Mouse (Mus musculus): ENCODE measurements around the gene St8sia2. TPM values are rescaled to one million over a fixed set of nuclear protein-coding genes. Genes with fewer than 3 reads are reported as not detected.

The St8sia2 gene
- polyA plus RNA-seq, 1 experiment = not detected

DNA sequence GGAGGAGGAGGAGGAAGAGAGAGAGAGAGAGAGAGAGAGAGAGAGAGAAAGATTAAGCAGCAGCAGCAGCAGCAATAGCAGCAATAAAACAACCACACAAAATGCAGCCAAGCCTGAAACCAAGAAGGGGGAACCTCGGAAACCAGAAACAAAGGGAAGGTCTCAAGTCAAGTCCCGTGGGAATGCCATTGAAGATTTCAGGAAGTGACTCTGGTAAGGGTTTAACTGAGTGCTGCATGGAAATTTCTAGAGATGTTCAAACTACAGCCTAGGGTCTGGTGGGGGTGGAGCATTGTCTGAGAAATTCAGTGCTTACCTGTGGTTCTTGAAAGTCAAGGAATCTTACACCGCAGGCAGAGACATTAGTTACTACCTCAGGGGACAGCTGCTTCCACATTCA is 77.4 kb downstream of the St8sia2 start:
- Histone ChIP-seq H3K4me1 (ENCODE audit: control insufficient read depth, insufficient read depth, insufficient read length, low read length) (no peaks in the 10 kb centered on the region), H3K27ac (replicated peaks; ENCODE audit: low read depth, low read length) (no peak overlapping the region), H3K4me3 (ENCODE audit: insufficient read depth, low read depth, low read length) (no peak overlapping the region)

DNA sequence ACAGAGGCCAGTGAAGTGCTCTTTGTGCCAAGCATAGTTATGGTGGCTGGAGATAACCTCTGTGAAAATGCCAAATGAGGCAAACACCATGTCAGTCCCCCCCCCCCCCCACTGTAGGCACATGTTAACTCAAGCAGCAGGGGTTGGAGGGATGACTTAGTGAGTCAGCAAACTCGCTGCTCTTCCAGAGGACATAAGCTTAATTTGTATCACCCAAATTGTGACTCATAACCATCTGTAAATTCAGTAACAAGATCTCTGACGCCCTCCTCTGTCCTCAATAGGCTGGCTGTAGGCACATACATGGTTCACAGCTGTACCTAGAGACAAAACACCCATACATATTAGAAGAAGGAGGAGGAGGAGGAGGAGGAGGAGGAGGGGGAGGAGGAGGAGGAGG is 77.8 kb downstream of the St8sia2 start:
- Histone ChIP-seq H3K27ac (replicated peaks; ENCODE audit: low read depth, low read length) (no peak overlapping the region), H3K4me1 (ENCODE audit: control insufficient read depth, insufficient read depth, insufficient read length, low read length) (no peaks in the 10 kb centered on the region), H3K4me3 (ENCODE audit: insufficient read depth, low read depth, low read length) (no peak overlapping the region)

DNA sequence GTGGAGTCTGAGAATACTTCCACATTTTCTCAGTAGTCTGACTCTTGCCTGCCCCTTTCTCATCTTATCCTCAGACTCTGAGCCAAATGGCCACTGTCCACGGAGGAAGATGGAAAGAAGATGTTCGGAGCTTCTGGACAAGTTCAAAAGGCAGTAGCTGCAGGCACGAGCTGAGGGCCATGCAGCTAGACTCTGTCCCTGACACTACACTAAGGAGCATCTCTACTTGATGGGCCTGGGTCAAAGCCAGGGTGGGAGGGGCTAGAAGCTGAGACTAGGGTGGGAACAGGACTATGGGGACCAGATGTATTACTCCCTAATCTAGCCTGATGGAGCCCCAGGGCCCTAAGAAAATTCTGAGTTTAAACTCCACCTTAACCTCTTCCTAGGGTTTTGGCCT is 80.5 kb downstream of the St8sia2 start:
- no peak overlapping the region for H3K4me3 ChIP-seq (ENCODE audit: insufficient read depth, low read depth, low read length)
- no peak overlapping the region for H3K27ac ChIP-seq (replicated peaks; ENCODE audit: low read depth, low read length)
- H3K4me1 ChIP-seq (ENCODE audit: control insufficient read depth, insufficient read depth, insufficient read length, low read length) = no peaks in the 10 kb centered on the region

DNA sequence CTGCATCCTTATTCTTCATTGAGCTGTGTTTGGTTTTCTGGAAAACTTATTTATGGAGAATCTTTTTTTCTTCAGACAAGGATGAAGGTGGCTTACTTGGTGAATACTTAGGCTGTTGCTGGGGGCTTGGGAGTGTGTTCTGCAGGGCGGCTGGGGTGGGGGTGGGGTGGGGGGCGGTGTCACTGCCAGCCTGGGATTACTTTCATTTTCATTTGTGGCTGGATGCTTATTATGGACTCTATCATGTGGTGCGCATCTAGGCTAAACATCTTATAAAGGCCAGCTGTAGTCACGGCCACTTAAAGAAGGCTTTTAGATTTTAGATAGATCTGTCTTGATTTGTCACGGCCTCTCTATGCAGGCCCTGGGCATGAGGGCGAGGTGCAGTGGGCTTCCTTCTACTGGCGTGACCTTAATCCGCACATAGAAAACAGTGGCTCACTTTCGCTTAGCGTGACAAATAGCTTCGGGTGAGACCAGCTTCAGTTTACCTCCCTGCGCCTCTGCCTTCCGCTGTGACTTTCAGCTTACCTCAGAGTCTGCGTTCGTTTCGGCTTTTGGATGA is 92.5 kb downstream of the St8sia2 start:
- no peaks in the 10 kb centered on the region for H3K4me1 ChIP-seq (ENCODE audit: control insufficient read depth, insufficient read depth, insufficient read length, low read length)
- no peak overlapping the region for H3K4me3 ChIP-seq (ENCODE audit: insufficient read depth, low read depth, low read length)
- no peak overlapping the region for H3K27ac ChIP-seq (replicated peaks; ENCODE audit: low read depth, low read length)

DNA sequence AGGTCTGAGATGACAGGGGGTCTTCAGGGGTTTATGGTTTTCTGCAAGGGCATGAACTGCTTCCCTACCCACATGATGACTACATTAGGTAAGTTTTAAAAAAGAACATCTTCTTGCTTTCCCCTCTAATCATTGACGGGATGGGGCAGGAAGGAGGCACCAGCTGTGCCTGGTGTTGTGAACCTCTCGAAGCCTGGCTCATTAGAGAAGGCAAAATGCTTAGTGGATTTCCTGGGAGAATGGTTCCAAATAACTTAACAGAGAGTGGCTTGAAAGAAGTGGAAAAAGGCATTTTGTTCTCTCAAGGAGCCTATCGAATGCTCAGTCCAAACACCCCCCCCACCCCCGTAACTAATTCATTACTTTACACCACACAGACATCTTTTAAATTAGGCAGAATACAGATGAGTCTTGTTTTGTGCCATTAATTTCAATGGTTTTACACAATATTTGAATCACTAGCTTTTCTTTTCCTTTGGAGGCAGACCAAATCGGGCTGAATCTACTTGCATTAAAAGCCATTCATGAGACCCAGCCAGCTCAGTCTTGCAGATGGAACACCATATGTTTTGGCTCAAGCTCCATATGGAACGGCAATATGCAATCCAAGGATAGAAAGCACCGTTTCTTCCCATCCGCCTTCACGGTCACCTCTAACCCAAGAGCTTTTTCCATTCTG is 95.7 kb downstream of the St8sia2 start:
- no peak overlapping the region for H3K4me3 ChIP-seq (ENCODE audit: insufficient read depth, low read depth, low read length)
- no peaks in the 10 kb centered on the region for H3K4me1 ChIP-seq (ENCODE audit: control insufficient read depth, insufficient read depth, insufficient read length, low read length)
- H3K27ac ChIP-seq (replicated peaks; ENCODE audit: low read depth, low read length) = no peak overlapping the region

DNA sequence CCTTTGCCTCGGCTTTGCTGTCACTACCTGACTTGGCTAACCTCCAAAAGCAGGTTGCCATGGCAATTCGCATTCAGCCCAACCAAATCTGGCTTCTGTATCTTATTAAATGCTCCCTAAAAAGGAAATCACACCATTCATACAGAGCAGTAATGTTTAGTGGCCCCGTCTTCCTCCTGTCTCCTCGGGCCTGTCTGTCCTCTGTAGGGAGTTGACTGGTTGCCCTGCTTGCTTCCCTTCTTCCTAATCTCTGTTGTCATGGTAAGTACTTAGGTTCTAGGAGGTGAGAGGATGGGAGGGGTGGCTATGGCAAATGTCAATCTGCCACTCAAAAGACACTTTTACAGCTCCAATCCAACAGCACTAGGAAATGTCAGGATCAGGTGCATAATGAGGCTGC is 101.6 kb downstream of the St8sia2 start:
- Histone ChIP-seq H3K27ac (replicated peaks; ENCODE audit: low read depth, low read length) (no peak overlapping the region), H3K4me1 (ENCODE audit: control insufficient read depth, insufficient read depth, insufficient read length, low read length) (no peaks in the 10 kb centered on the region), H3K4me3 (ENCODE audit: insufficient read depth, low read depth, low read length) (no peak overlapping the region)

DNA sequence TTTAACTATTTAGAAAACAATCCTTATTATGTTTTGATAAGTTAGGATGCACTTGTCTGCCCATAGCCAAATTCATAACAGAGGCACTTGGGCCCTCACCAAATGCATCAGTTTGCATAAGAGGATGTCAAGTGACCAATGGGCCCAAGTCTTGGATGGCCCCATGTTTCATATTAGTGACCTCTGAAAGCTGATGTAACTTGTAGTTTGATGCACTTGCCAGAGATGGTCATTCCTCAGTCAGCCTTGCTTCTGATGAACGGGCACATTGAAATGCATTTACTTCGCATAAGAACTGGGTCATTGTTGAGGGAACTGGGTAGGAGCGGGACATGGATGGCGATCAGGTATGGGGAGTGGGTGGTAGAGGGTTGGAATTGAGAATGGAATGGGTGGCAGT is 102.6 kb downstream of the St8sia2 start:
- no peak overlapping the region for H3K27ac ChIP-seq (replicated peaks; ENCODE audit: low read depth, low read length)
- no peaks in the 10 kb centered on the region for H3K4me1 ChIP-seq (ENCODE audit: control insufficient read depth, insufficient read depth, insufficient read length, low read length)
- no peak overlapping the region for H3K4me3 ChIP-seq (ENCODE audit: insufficient read depth, low read depth, low read length)

DNA sequence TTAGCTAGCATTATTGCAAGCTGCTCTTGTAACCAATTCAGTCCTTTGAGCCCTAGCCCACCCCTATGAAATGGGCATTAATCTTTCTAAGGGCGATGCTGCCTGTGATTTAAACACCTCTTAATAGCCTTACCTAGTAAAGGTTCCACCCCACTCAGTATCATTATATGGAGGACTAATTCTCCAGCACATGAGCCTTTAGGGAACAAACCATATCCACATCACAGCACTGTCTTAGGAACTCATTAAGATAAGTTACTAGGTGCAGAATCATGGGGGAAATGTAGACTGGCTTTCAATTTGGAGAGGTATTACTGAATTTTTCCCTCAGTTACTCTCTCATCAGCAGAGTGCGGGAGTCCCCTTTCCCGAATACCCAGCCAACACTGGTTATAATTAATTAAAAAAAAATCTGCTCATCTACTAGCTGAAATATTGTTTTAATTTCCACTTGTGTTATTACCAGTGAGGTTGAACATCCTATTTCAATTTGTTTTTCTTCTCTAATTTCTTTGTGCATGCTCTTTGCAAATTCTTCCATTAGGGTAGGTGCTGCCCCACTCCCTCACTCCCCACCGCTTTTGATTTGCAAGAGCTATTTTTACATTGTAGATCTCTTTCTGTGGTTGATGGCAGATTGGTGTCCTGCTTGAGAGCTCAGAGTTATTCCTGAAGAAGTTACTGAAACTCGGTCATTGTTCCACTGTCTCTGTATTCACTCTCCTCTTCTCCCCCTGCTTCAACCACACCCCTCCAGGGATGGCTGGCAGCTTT is 103.9 kb downstream of the St8sia2 start:
- Histone ChIP-seq H3K4me3 (ENCODE audit: insufficient read depth, low read depth, low read length) (no peak overlapping the region), H3K4me1 (ENCODE audit: control insufficient read depth, insufficient read depth, insufficient read length, low read length) (no peaks in the 10 kb centered on the region), H3K27ac (replicated peaks; ENCODE audit: low read depth, low read length) (no peak overlapping the region)

DNA sequence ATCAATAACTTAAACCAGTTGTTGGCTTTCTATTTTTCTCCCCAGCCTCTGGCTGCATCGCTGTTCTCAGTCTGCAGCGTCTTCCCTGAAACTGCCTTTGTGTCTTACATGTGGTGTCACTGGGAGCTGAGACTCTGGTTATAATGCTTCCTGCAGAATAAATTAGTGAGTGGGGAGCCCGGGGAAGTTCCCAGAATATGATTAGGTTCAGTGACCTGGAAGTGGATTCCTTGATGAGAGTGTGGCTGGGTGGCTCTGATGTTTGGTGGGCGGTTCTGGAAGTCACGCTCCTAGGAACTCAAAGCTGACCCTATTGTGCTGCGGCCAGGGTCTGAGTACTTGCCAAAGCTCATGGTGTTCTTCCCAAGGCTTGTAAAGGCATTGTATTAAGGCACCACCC is 119.0 kb downstream of the St8sia2 start:
- no peaks in the 10 kb centered on the region for H3K4me1 ChIP-seq (ENCODE audit: control insufficient read depth, insufficient read depth, insufficient read length, low read length)
- no peak overlapping the region for H3K4me3 ChIP-seq (ENCODE audit: insufficient read depth, low read depth, low read length)
- H3K27ac ChIP-seq (replicated peaks; ENCODE audit: low read depth, low read length) = no peak overlapping the region

DNA sequence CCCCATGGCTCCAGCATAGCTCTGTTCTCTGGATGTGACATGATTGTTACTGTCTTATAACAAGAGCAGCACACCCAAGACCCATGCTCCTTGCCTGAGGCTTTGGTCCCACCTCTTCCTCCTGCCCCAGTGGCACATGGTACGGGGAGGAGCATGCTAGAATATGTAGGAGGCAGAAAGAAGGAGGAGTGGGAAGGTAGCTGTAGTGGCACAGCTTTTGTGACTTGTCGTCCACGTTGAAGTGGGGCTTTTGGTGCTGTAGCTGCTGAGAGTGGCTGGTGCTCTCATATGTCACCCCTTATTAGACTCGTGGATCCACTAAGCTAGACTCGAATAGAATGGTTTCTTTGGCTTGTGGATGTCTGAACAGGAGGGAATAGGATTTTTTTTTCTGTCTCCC is 121.7 kb downstream of the St8sia2 start:
- no peak overlapping the region for H3K4me3 ChIP-seq (ENCODE audit: insufficient read depth, low read depth, low read length)
- H3K27ac ChIP-seq (replicated peaks; ENCODE audit: low read depth, low read length) = no peak overlapping the region
- H3K4me1 ChIP-seq (ENCODE audit: control insufficient read depth, insufficient read depth, insufficient read length, low read length) = no peaks in the 10 kb centered on the region

DNA sequence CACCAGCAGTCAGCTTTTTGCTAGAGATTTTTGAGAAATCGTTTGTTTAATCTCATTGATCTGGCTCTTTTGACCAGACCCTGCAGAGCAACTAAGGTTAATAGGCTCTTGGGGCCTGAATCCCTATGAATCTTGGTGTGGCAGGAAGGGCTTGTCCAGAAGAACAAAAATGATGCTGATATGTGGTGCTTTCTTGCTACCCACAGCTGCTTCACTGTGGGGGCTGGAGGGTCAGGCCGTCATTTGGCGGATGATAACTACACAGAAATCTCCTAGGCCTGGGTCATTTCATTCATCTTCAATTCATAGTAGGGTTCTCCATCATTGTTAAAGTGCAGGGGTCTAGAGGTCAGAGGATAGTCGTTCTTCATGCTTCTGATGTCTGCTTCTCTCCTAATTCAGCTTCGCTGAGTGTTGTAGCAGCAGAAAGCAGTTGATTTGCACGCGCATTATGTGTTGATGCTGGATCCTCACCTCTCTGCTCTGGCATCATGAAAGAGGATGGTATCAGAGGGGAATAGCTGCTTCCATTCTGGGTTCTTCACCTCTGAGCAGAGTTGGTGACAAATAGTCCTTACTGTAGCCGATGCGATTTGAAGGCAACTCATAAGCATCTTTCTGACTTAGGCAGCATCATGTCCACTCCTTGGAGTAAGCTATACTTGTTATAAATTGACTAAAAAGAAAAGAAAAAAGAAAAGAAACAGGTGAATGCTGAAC is 122.4 kb downstream of the St8sia2 start:
- no peak overlapping the region for H3K4me3 ChIP-seq (ENCODE audit: insufficient read depth, low read depth, low read length)
- H3K4me1 ChIP-seq (ENCODE audit: control insufficient read depth, insufficient read depth, insufficient read length, low read length) = no peaks in the 10 kb centered on the region
- no peak overlapping the region for H3K27ac ChIP-seq (replicated peaks; ENCODE audit: low read depth, low read length)

DNA sequence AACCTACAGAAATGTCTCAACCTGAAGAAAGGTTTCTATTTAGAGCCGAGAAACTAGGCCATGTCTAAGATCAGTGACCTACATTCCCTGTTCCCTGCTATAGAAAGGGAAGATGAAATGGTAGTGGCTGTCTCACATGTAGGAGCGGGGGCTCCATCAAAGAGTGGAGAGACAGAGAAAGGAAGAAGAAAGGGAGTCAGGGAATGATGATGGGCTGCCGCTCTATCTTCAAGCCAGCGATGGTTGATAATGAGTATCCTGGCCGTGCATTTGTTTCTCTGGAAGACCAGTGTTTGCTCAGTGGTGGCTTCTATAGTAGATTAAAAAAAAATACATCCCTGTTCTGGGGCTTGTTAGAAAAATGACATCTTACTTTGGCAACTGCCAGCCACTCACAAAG is 123.0 kb downstream of the St8sia2 start:
- H3K27ac ChIP-seq (replicated peaks; ENCODE audit: low read depth, low read length) = no peak overlapping the region
- H3K4me1 ChIP-seq (ENCODE audit: control insufficient read depth, insufficient read depth, insufficient read length, low read length) = no peaks in the 10 kb centered on the region
- H3K4me3 ChIP-seq (ENCODE audit: insufficient read depth, low read depth, low read length) = no peak overlapping the region
